Mouse (Mus musculus) small intestine, adult 2 months (tissue): Measurements from ENCODE around the gene Accsl. TPM values are rescaled to one million over a fixed set of nuclear protein-coding genes. Genes with fewer than 3 reads are reported as not detected.

ENCODE experiments used
- H3K27ac ChIP-seq: fragments of 200-500 bp; 2 replicates; pipeline ENCODE4 v1.5.1; 2012; ENCODE audit warnings: low read depth, low read length, control low read depth, inconsistent platforms; ENCODE audit not compliant: insufficient read depth
- H3K27me3 ChIP-seq: fragments of 200-500 bp; 2 replicates; pipeline ENCODE4 v1.6.1; 2012; ENCODE audit warnings: mild to moderate bottlenecking, moderate library complexity, low read length, inconsistent platforms; ENCODE audit not compliant: control insufficient read depth, insufficient read depth
- H3K36me3 ChIP-seq: fragments of 200-500 bp; 2 replicates; pipeline ENCODE4 v1.6.1; 2012; ENCODE audit warnings: mild to moderate bottlenecking, low read length, control low read depth, inconsistent platforms; ENCODE audit not compliant: control insufficient read depth, insufficient read depth
- H3K4me1 ChIP-seq: fragments of 200-500 bp; 2 replicates; pipeline ENCODE4 v1.6.1; 2012; ENCODE audit warnings: low read length, inconsistent platforms, mixed read lengths; ENCODE audit not compliant: control insufficient read depth, insufficient read depth, insufficient read length
- H3K4me3 ChIP-seq: fragments of 200-500 bp; 2 replicates; pipeline ENCODE4 v1.5.1; 2012; ENCODE audit warnings: low read depth, mild to moderate bottlenecking, control low read depth, inconsistent platforms, low read length, moderate library complexity
- CTCF ChIP-seq: fragments of 200-500 bp; IDR thresholded peaks from 2 replicates; pipeline ENCODE4 v1.5.1; 2012; ENCODE audit warnings: low read depth, mild to moderate bottlenecking, control low read depth, inconsistent platforms, low read length, moderate library complexity, mixed read lengths; ENCODE audit not compliant: insufficient replicate concordance, insufficient read length; ENCODE audit errors: extremely low read depth
- POLR2A ChIP-seq: fragments of 200-500 bp; IDR thresholded peaks from 2 replicates; pipeline ENCODE4 v1.6.1; 2012; ENCODE audit warnings: low read depth, mild to moderate bottlenecking, control low read depth, inconsistent platforms, low read length, moderate library complexity
- WGBS: fragments of 180-500 bp; shearing (Covaris S2); methylation state at CpG from one replicate; pipeline ENCODE4 v1.1.7; 2018; 5-methylcytosine and 5-hydroxymethylcytosine counted together
- polyA plus RNA-seq: library from polyadenylated mRNA; depleted of rRNA; stranded (reverse); fragments of >200 nt; gene quantifications from 2 replicates; pipeline ENCODE4 v1.2.3, GENCODE M21; 2012; rRNA removed

Gene Accsl
- polyA plus RNA-seq, 1 experiment: not detected

DNA sequence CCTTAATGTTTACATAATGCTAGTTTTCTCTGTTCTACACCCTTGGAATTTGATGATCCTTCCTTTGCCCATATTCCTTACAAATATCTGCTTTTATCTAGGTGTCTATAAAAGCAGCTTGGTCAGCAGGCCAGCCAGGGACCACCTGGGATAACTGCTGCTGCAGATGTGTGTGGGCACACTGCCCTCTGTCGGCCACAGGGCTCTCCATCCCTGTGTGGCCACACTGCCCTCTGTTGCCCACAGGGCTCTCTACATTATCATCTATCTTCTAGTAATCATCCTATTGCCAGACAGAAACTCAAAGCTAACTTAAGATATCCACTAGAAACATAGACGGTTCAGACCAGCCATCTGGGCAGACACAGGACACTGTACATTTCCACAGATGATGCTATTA is 59.0 kb downstream of the Accsl start:
- 11% methylated on average over 2 of the region's 2 CpGs for WGBS
- H3K4me3 ChIP-seq: no peak overlapping the region
- H3K27me3 ChIP-seq: no peaks in the 10 kb centered on the region
- TF ChIP-seq CTCF: peak; percentile 84
- no peak for TF ChIP-seq POLR2A
- no peaks in the 10 kb centered on the region; the same call in 1 of the 2 replicates for H3K4me1 ChIP-seq
- no peak overlapping the region for H3K27ac ChIP-seq
- H3K36me3 ChIP-seq: peaks cover 18% of the 10 kb centered on the region

DNA sequence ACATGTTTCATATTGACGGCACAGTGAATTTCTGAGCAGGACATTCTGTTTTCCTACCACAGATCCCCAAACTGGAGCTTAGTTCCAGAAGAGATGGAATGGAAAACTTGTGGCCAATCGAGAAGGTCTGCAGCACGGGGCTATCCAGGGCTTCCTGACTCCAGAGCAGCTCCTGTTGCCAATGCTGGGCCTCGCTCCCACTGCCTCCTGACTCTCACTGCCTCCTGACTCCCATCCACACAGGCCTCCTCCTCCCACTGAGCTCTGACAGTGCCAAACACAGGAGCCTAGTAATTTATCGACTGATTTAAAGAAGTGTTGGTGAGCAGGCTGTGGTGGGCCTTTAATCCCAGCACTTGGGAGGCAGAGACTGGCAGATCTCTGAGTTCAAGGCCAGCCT is 60.9 kb downstream of the Accsl start:
- Histone ChIP-seq H3K27me3 (no peaks in the 10 kb centered on the region), H3K36me3 (peaks cover 16% of the 10 kb centered on the region), H3K27ac (no peak overlapping the region), H3K4me1 (no peaks in the 10 kb centered on the region; the same call in 1 of the 2 replicates), H3K4me3 (no peak overlapping the region)
- TF ChIP-seq POLR2A (no peak), CTCF (no peak)
- 86% methylated on average over 5 of the region's 5 CpGs for WGBS

DNA sequence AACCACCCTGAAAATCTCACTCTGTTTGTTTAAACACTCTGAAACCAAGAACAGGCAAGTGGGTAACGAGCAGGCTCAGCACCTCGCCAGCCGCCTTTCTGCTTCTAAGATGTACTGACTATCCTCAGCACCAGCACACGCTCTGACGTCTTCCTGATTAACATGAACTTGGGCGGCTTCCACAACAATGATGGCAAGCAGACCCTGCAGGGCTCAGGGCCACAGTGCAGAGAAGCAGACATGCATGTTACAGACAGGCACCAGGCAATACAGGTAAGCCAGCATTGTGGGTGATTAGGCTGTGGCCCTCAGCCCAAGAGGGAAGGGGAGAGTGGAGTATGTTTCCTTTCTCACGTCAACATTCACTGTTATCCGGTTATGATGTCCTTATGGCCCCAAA is 61.5 kb downstream of the Accsl start:
- no peaks in the 10 kb centered on the region for H3K27me3 ChIP-seq
- H3K27ac ChIP-seq: no peak overlapping the region
- 85% methylated on average over 8 of the region's 8 CpGs for WGBS
- no peak overlapping the region for H3K4me3 ChIP-seq
- TF ChIP-seq POLR2A (no peak), CTCF (no peak)
- no peaks in the 10 kb centered on the region; the same call in 1 of the 2 replicates for H3K4me1 ChIP-seq
- H3K36me3 ChIP-seq: peaks cover 15% of the 10 kb centered on the region

DNA sequence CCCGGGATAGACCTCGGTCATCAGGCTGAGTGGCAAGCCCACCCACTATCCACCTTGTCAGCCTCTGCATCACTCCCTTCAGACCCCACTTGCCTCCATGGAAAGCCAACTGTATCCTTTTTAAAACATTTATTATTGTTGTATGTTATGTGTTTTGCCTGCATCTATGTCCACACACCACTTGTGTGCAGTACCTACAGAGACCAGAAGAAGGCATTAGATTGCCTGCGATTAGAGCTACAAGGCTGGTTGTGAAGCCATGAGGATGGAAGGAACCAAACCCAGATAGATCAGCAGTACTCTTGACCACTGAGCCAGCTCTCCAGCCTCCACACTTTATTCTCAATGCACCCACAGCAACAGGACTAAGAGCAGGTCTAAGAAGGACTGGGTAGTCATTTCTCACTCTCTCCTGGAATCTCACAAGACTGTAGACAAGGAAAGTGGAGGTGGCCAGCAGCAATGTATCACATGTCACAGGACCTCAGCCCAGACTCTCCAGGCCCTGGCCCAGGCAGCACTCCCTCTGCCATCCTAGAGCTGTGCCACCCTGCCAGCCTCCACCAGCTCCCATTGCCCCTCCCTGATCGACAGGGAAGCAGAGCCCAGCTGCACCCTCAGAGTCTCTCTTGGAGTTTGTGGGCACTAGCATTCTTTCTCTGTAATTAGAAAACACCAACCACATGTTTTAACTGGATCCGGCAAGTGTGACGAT is 62.3 kb downstream of the Accsl start:
- H3K36me3 ChIP-seq: peaks cover 18% of the 10 kb centered on the region
- WGBS: 92% methylated on average over 6 of the region's 6 CpGs

DNA sequence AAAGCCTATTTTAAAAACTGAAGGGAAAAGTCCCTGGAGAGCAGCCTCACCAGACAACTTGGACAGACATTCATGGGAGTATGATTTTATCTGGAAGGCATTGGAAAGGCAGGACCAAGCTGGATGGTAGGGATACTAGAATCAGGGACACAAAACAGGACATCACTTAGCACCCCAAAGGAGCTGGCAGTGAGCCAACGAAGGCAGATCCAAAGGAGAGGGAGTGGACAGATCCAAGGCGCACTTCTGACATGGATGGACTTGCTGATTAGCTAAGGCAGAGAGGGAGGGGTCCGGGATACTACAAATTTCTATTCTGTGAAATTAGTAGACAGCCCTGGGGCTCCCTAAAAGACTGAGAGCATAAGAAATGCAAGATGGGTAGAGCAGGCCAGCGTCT is 63.4 kb downstream of the Accsl start:
- H3K27ac ChIP-seq: no peak overlapping the region

More for the DNA sequence above, 62.3 kb downstream of the Accsl start:
- Histone ChIP-seq H3K4me1 (no peaks in the 10 kb centered on the region; the same call in 1 of the 2 replicates), H3K4me3 (no peak overlapping the region), H3K27me3 (no peaks in the 10 kb centered on the region), H3K27ac (no peak overlapping the region)
- TF ChIP-seq CTCF (no peak), POLR2A (no peak)

More for the DNA sequence above, 63.4 kb downstream of the Accsl start:
- WGBS: 78% methylated on average over 4 of the region's 4 CpGs
- no peak overlapping the region for H3K4me3 ChIP-seq
- TF ChIP-seq CTCF: no peak
- TF ChIP-seq POLR2A: no peak
- H3K27me3 ChIP-seq: no peaks in the 10 kb centered on the region
- no peaks in the 10 kb centered on the region; the same call in 1 of the 2 replicates for H3K4me1 ChIP-seq
- peaks cover 18% of the 10 kb centered on the region for H3K36me3 ChIP-seq

Other genes with a start within 250 kb of the Accsl start
- gene Alx4, start 226.8 kb downstream of the Accsl start, polyA plus RNA-seq: 0.01 TPM in 1 of 2 replicates, not detected in the other
- 15.7 and 28.6 TPM in 2 replicates for gene Ext2, start 46.6 kb downstream of the Accsl start, polyA plus RNA-seq
- 4.6 and 6.2 TPM in 2 replicates for gene Accs, start 19.2 kb downstream of the Accsl start, polyA plus RNA-seq
- gene Gm13889, start 88.0 kb upstream of the Accsl start, polyA plus RNA-seq: 49.5 and 51.3 TPM in 2 replicates
- 0.42 and 1.2 TPM in 2 replicates for gene Gm27027, start 127.2 kb upstream of the Accsl start, polyA plus RNA-seq
- 19.7 and 28.2 TPM in 2 replicates for gene Alkbh3, start 141.7 kb upstream of the Accsl start, polyA plus RNA-seq